Mouse (Mus musculus): ENCODE results near the gene Ftsj1. TPM values are rescaled to one million over a fixed set of nuclear protein-coding genes. Genes with fewer than 3 reads are reported as not detected.

The Ftsj1 gene
- polyA plus RNA-seq, 1 experiment from 2014 or later: 46.3 TPM

DNA sequence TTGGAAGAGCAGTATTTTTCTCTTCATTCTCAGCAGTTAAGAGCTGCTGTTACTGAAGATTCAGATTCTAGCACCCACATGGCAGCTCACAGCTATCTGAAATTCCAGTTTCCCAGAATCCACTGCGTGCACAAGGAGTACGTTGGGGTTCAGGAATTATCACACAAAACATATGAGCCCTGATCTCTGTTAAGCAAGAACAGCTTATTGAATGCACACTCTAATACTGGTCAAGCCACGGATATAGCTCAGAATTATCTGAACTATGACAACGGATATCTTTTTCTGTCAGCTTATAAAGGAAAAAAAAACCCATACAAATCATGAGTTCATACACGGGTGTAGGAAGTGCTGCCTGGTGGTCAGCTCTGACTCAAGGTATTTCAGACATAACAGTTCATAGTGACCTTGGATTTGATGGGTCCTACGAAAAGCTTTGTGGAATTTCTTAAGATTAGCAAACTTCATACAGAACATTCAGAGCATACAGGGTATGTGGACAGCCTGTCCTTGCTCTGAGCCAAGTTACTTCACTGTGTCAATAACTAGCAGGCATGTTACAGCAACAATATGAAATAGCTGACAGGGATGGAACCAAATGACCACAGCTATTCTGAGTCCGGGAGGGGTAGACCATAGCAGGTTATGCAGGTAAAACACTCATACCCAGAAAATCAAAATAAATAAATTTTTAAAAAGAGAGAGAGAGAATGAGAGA is 40.6 kb downstream of the Ftsj1 start:
- ATAC-seq (ENCODE audit: low FRiP score, low read depth): no peak
- no peak overlapping the region for H3K4me2 ChIP-seq (replicated peaks)
- H3K9ac ChIP-seq: no peak overlapping the region
- no peaks in the 10 kb centered on the region for H3K4me1 ChIP-seq
- no peaks in the 10 kb centered on the region for H3K36me3 ChIP-seq
- H3K4me3 ChIP-seq: no peak overlapping the region
- no peak overlapping the region for H3K27ac ChIP-seq
- WGBS: 83% methylated on average over 7 of the region's 7 CpGs
- no peaks in the 10 kb centered on the region for H3K27me3 ChIP-seq (replicated peaks)
- no peaks in the 10 kb centered on the region for H3K9me3 ChIP-seq

DNA sequence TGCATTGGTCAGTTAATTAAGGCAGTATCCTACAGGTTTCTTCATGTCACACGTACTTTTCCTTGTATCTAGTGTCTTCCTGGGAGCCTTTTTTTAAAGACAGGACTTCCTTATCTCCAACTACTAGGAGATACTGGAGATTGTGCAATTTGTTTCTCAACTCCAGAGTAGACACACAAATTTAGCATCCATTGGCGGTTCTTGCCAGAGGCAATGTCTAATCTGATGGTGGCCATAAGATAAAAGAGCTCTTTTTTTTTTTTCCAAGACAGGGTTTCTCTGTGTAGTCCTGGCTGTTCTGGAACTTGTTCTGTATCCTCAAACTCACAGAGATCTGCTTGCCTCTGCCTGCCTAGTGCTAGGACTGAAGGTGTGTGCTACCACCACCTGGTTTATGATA is 42.5 kb downstream of the Ftsj1 start:
- Histone ChIP-seq H3K9me3 (no peaks in the 10 kb centered on the region), H3K9ac (no peak overlapping the region), H3K27ac (no peak overlapping the region), H3K36me3 (no peaks in the 10 kb centered on the region), H3K4me2 (replicated peaks) (no peak overlapping the region), H3K27me3 (replicated peaks) (no peaks in the 10 kb centered on the region), H3K4me1 (no peaks in the 10 kb centered on the region), H3K4me3 (no peak overlapping the region)
- no peak for ATAC-seq (ENCODE audit: low FRiP score, low read depth)
- 75% methylated on average over 2 of the region's 2 CpGs for WGBS

DNA sequence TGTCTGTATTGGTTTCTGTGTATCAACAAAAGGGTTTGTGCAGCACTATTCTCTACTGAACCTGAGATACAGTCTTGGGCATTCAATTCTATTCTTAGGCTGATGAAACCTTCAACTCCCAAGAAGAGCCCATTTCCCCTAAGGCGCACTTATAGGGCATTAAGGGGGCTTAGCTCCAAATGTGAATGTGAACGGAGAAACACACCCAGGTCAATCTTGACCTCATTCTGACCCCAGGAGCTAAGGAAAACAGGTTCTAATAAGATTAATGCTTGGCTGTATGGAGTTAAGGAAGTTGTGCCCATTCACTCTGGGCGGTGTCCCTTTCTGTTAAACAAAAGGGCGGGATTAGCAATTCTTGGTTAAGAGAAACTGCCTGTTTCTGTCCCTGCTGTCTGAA is 45.0 kb downstream of the Ftsj1 start:
- WGBS: 27% methylated on average over 4 of the region's 4 CpGs
- ATAC-seq (ENCODE audit: low FRiP score, low read depth): no peak
- no peaks in the 10 kb centered on the region for H3K27me3 ChIP-seq (replicated peaks)

GRCm38 (mm10) chrX:8206694-8207197 is 45.5 kb downstream of the Ftsj1 start:
- 18% methylated on average over 11 of the region's 11 CpGs for WGBS
- Histone ChIP-seq H3K36me3 (no peaks in the 10 kb centered on the region), H3K27me3 (replicated peaks) (no peaks in the 10 kb centered on the region), H3K4me1 (no peaks in the 10 kb centered on the region), H3K4me3 (peak overlapping the region; percentile 46), H3K4me2 (replicated peaks) (peak overlapping the region; percentile 60), H3K9ac (no peak overlapping the region; the same call in 1 of the 2 replicates), H3K27ac (no peak overlapping the region), H3K9me3 (no peaks in the 10 kb centered on the region)
- ATAC-seq (ENCODE audit: low FRiP score, low read depth): peak; percentile 41

More for the DNA sequence above, 45.0 kb downstream of the Ftsj1 start:
- Histone ChIP-seq H3K27ac (no peak overlapping the region), H3K9me3 (no peaks in the 10 kb centered on the region), H3K4me3 (no peak overlapping the region), H3K9ac (no peak overlapping the region), H3K4me1 (no peaks in the 10 kb centered on the region), H3K36me3 (no peaks in the 10 kb centered on the region), H3K4me2 (replicated peaks) (peak overlapping the region; percentile 60; the same call in 1 of the 2 replicates)

DNA sequence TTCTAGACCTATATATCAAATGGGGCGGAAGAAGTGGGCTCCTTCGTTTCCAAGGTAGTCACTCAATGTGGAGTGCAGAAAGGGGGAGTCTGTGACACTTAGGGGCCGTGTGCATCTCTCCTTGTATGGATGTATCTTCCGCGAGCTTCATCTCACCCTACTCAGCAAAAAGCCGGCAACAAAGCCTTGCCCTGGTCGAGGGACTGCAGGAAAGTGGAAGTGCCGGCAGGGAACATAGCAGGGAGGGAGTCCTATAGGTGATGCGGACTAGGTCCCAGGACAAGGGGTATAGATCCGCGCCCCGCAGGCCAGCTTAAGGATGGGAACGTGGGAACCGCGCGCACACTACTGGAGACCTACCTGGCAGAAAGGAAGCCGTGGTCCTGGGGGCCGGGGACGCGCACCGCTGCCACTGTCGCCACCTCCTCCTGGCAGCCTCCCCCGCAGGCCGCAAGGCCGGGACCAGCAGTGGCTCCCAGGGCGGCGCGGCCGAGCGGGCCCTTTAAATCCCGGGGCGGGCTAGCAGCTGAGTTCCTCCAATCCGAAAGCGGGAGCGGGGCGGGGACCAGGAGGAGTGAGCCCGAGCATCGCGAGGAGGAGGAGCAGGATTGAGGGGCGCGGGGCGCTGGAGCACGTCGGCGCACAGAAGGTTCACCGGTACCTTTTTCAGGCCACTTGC is 46.1 kb downstream of the Ftsj1 start, which contains the start of gene Porcn:
Gene Porcn (minus strand): TSS at position 511 of the 679 bp plus-strand sequence.
- Histone ChIP-seq H3K4me2 (replicated peaks) (peak within 1 kb of the TSS; percentile 60), H3K36me3 (no peaks in the 10 kb centered on the region), H3K27ac (no peak within 1 kb of the TSS), H3K4me1 (no peaks in the 10 kb centered on the region), H3K9me3 (no peaks in the 10 kb centered on the region), H3K9ac (peak within 1 kb of the TSS; percentile 59), H3K4me3 (peak within 1 kb of the TSS; percentile 46), H3K27me3 (replicated peaks) (no peaks in the 10 kb centered on the region)
- 14% methylated on average over 46 of the region's 46 CpGs for WGBS
- peak; percentile 96 for ATAC-seq (ENCODE audit: low FRiP score, low read depth)

DNA sequence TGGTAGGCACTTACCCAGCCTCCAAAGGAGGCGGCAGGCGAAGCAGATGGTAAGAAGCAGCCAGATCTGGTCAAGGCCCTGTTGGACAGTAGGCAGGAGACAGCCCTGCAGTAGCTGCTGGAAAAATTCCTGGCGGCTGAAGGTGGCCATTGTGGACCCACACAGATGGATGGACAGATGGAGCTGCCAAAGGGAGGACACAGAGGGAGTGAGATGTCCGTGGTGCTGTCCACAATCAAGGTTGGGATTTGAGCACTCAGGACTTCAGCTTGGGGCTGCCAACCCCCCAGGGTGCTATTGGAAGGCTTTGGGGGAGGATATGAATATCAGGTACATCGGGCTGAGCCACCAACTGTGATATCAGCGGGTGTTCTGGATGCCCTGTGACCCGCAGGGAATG is 46.7 kb downstream of the Ftsj1 start:
- WGBS: 39% methylated on average over 7 of the region's 7 CpGs
- peak; percentile 27; the same call in 1 of the 2 replicates for ATAC-seq (ENCODE audit: low FRiP score, low read depth)
- H3K36me3 ChIP-seq: no peaks in the 10 kb centered on the region
- peak overlapping the region; percentile 59; the same call in 1 of the 2 replicates for H3K9ac ChIP-seq
- no peak overlapping the region for H3K27ac ChIP-seq
- H3K4me1 ChIP-seq: no peaks in the 10 kb centered on the region
- H3K4me3 ChIP-seq: peak overlapping the region; percentile 46
- no peaks in the 10 kb centered on the region for H3K9me3 ChIP-seq
- H3K4me2 ChIP-seq (replicated peaks): peak overlapping the region; percentile 60
- H3K27me3 ChIP-seq (replicated peaks): no peaks in the 10 kb centered on the region

DNA sequence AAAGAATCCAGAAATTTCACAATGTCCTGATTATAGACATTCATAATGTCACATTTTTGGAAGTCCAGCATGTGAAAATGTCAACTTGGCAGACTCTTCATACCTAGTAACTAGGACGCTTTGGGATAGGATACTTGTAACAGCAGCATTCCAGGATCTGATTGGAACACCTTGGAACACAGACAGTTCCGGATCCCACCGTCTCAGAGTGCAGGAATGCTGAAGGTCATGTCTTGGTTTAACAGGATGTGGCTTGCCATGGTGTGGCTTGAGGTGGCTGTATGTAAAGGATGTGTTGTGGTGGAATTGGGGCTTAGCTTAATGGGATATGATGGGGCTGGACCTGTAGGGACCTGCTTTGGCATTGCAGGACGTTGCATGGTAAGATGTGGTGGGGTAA is 47.1 kb downstream of the Ftsj1 start:
- Histone ChIP-seq H3K4me1 (no peaks in the 10 kb centered on the region), H3K4me2 (replicated peaks) (peak overlapping the region; percentile 60), H3K9me3 (no peaks in the 10 kb centered on the region), H3K36me3 (no peaks in the 10 kb centered on the region), H3K27ac (no peak overlapping the region), H3K27me3 (replicated peaks) (no peaks in the 10 kb centered on the region), H3K4me3 (peak overlapping the region; percentile 46; the same call in 1 of the 2 replicates), H3K9ac (no peak overlapping the region)
- WGBS: 80% methylated on average over 4 of the region's 4 CpGs
- no peak for ATAC-seq (ENCODE audit: low FRiP score, low read depth)

- Histone ChIP-seq H3K9ac (no peak overlapping the region), H3K4me3 (no peak overlapping the region), H3K27me3 (replicated peaks) (no peaks in the 10 kb centered on the region), H3K4me1 (no peaks in the 10 kb centered on the region), H3K4me2 (replicated peaks) (no peak overlapping the region), H3K27ac (no peak overlapping the region), H3K36me3 (peaks cover 2% of the 10 kb centered on the region), H3K9me3 (no peaks in the 10 kb centered on the region)
- WGBS: 89% methylated on average over 10 of the region's 10 CpGs
- ATAC-seq (ENCODE audit: low FRiP score, low read depth): no peak
Measured at GRCm38 (mm10) chrX:8204076-8204475, 48.1 kb downstream of the Ftsj1 start.

DNA sequence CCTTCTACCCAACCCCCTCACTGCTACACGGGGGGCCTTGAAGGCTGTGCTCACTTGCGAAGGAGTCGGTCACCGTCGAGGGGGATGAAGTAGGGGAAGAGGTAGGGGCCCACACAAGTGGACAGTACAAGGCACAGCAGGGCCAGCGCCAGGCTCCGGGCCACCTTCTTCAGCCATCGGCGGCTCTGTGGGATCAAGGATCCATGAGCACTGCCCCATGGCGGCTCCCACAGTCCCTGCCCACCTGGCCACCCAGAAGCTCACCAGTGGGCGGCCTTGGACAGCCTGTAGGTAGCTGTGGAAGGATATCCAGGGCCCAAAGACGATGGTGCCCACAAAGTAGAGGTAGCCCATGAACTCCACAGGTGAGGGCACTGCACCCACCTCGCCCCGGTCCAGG is 49.1 kb downstream of the Ftsj1 start:
- no peak for ATAC-seq (ENCODE audit: low FRiP score, low read depth)
- Histone ChIP-seq H3K4me1 (no peaks in the 10 kb centered on the region), H3K36me3 (peaks cover 4% of the 10 kb centered on the region), H3K27ac (no peak overlapping the region), H3K4me3 (no peak overlapping the region), H3K9me3 (no peaks in the 10 kb centered on the region), H3K27me3 (replicated peaks) (no peaks in the 10 kb centered on the region), H3K9ac (no peak overlapping the region), H3K4me2 (replicated peaks) (no peak overlapping the region)
- WGBS: 90% methylated on average over 14 of the region's 14 CpGs

- 20% methylated on average over 10 of the region's 10 CpGs for WGBS
- Histone ChIP-seq H3K27me3 (replicated peaks) (no peaks in the 10 kb centered on the region), H3K4me3 (peak within 1 kb of the TSS; percentile 50), H3K9me3 (no peaks in the 10 kb centered on the region), H3K4me2 (replicated peaks) (peak within 1 kb of the TSS; percentile 62), H3K36me3 (no peaks in the 10 kb centered on the region), H3K9ac (peak within 1 kb of the TSS; percentile 52), H3K27ac (peak within 1 kb of the TSS; percentile 59; the same call in 1 of the 2 replicates), H3K4me1 (0 out of 2 replicates have a peak, but pooled peaks cover 4% of the 10 kb centered on the region)
- peak; percentile 46 for ATAC-seq (ENCODE audit: low FRiP score, low read depth)
Measured at GRCm38 (mm10) chrX:8193419-8193723, 58.8 kb downstream of the Ftsj1 start, which contains the start of gene Ebp. Gene Ebp (minus strand): TSS chrX:8193512.

GRCm38 (mm10) chrX:8192640-8193418 is 59.4 kb downstream of the Ftsj1 start:
- Histone ChIP-seq H3K4me2 (replicated peaks) (peak overlapping the region; percentile 62), H3K36me3 (no peaks in the 10 kb centered on the region), H3K27me3 (replicated peaks) (no peaks in the 10 kb centered on the region), H3K9ac (peak overlapping the region; percentile 52), H3K4me1 (0 out of 2 replicates have a peak, but pooled peaks cover 4% of the 10 kb centered on the region), H3K27ac (peak overlapping the region; percentile 59; the same call in 1 of the 2 replicates), H3K4me3 (peak overlapping the region; percentile 50), H3K9me3 (no peaks in the 10 kb centered on the region)
- WGBS: 12% methylated on average over 38 of the region's 38 CpGs
- ATAC-seq (ENCODE audit: low FRiP score, low read depth): peak; percentile 98

All from neural tube, embryonic 12.5 days (tissue).